Mouse (Mus musculus): ENCODE measurements around the gene Kcnh5. TPM values are rescaled to one million over a fixed set of nuclear protein-coding genes. Genes with fewer than 3 reads are reported as not detected.

Gene Kcnh5
- total and polyA plus RNA-seq, 3 experiments = 0.02 to 0.14 TPM; not detected in 1

- no peak for DNase-seq
Observed at GRCm38 (mm10) chr12:74952661-74953060, 224.5 kb downstream of the Kcnh5 start.

DNA sequence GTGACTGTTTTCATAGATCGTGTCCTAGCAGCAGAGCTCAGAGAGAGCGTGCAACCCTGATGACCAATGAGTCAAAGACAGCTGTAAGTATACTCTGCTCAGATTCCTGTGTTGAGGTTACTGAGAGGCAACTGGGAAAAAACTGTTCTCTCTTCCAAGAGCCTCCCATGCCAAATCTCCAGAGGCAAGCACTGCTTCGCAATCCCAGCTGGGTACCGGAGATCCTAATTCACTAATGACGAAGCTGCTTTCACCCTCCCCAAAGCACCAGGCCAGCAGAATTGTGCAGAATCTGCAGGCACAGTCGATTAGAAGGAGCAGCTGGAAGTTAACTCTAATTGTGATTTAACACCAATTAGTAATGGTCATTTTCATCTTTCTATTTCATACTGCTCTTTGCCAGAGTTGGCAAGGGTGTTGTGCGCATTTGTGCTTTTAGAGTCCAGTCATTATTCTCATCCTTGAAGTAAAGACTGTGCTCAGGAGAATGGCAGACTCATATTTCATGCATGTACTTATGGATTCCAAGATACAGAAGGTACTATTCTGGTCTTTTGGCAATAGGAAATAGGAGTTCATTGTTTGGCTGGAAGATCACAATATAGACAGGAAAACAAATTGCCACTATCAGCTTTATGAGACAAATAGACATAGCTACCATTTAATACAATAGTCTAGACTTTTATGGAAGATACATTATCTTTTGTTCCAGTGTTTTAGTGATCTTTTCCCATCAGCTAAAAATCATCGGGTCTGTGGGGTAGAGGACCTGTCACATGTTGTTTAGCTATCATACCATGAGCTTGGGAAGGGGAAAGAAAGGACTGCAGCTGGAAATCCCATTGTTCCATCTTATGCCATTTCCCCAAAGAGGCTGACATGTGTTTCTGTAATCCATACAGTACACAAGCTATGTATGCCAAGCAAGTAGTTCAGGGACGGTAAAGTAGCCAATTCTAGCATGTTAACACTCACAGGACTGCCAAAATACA lies 225.7 kb downstream of the Kcnh5 start:
- DNase-seq = no peak

DNA sequence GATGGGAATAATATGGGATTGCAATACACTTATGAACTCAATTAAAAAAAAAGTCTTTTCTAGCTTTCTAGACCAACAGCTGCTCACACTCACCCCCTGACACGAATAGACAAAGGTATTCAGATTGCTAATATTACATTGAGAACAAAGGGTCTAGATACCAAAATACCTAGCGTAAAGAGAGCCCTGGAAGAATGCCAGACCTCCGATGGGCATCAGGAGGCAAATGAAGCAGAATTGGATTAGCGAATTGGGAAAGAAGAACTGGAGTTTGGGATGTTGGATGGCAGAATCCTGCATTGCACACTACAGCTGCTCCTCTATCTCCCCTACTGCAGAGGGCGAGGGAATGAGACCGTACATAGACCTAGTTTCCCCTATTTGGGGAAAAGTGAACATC lies 275.8 kb downstream of the Kcnh5 start:
- DNase-seq = no peak

DNA sequence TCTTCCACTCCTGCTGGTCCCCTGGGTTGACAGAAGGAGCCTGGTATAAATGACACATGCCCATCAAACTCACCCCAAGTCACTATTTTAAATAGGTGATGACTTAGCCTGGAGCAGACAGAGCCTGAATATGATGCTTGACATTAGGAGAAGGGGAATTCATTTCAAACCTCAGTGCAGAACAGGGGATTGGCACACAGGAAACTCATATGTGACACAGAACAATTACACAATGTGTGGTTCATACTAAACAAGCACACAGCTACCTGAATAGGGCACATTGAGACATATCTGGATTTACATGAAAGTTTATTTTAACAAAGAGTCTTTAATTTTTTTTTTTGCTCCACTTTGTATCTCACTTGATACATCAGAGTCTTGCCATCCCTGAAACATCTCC lies 276.4 kb downstream of the Kcnh5 start:
- no peak for DNase-seq

DNA sequence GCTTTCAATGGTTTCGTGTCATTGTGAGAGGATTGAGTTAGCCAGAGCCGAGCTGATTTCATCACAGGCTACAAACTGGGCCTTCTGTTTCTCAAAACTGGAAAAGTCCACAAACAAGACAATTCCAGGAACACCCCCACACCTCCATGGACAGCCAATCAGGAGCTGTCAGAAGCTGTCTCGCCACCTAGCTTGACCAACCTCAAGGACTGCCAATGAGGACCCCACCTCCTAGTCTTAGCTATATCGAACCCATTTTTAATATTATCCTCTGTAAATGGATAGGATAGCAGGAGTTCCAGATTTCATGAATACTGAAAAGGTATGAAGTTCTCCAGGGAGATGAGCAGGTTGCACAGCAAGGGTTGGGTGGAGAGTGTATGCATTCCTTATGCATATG lies 278.1 kb downstream of the Kcnh5 start:
- no peak for DNase-seq

DNA sequence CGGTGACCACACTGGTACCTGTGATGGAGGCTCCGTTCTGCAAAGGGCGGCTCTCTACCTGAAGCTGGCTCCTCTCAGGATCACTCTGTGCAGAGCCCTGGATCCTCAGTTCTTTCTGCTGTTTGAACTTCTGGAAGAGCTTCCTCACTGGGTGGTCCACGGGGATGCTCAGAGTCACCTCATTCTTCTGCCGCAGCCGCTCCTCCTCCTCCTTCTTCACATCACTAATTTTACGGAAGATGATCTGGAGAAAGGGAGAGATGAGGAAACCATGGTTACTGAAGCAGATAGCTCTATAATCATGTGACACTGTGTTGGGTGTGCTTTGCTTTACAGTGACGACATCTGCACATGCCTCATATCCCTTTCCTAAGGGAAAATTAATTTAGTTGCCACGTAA lies 278.9 kb downstream of the Kcnh5 start:
- no peak for DNase-seq

DNA sequence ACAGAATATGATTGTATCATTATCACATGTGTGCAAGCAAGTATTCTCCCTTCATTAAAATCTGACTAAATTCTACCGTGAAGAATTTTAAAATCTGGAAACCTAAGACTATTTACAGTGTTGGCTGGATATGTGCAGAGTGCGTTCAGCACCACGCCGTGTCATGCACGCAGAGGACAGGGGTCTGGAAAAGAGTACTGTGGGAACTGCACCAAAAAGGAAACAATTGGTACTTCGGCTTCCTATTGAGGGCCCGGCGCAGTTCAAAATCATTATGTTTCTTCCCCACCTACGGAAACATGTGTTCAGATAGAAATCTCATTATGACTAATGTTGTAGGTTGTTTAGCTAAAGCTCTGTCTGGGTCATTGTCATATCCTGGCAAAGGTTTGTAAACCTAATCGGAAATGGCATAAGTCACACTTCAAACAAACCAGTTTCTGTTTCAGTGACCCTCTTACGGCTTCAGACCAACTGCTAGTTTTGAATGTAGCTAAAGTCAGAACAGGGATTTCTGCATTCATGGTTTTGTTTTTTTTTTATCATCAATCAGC lies 282.2 kb downstream of the Kcnh5 start:
- DNase-seq = no peak

DNA sequence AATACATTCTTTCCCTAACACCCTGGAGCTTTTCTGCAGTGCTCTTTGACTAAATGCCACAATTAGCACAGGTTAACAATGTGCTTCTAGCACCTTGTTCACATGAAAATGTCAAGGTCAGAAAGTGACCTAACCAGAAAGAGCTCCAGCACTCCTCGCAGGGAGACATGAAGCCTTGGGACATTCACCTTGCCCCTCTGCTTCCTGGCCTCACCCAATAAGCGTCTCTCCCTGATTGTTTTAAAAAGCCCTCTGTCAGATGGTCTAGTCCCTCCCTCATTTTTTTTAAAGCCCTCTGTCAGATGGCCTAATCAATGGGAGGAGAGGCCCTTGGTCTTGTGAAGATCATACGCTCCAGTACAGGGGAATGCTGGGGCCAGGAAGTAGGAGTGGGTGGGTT lies 287.7 kb downstream of the Kcnh5 start:
- no peak for DNase-seq

DNA sequence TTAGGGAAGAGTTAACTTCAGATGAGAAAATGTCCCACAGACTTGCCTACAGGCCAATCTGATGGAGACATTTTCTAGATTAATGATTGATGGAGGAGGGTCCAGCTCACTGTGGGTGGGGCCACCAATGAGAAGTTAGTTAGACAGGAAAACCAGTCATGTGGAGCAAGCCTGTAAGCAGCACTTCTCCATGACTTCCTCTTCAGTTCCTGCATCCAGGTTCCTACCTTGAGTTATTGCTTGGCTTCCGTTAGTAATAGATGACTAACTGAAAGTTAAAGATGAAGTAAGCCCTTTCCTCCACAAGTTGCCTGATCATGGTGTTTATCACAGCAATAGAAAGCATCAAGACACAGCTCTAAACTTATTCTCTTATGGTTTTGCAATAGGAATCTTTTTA lies 290.1 kb downstream of the Kcnh5 start:
- DNase-seq = no peak

GRCm38 (mm10) chr12:74881344-74881743 lies 295.8 kb downstream of the Kcnh5 start:
- DNase-seq = no peak

- DNase-seq = no peak
Observed at GRCm38 (mm10) chr12:74855666-74856065, 321.5 kb downstream of the Kcnh5 start.

- DNase-seq = no peak
Observed at GRCm38 (mm10) chr12:74854263-74854662, 322.9 kb downstream of the Kcnh5 start.

DNA sequence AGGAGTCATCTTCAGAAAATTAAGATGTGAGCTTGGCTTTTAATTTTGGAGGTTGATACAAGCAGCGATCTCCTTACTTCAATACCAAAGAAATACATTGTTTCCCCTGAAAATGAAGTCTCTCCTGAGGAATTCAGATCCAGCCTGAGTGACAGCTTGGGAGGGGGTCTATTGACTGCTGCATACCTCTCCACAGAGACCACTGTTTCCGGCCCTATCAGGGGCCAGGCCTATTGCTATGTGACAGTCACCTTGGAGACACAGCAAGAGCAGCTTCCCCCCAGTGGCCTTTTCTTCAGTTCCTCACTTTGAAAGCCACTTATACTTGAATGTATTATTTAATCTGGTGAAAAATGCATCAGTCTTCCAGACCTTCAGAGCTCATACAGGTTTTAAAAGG lies 326.8 kb downstream of the Kcnh5 start:
- no peak for DNase-seq

DNA sequence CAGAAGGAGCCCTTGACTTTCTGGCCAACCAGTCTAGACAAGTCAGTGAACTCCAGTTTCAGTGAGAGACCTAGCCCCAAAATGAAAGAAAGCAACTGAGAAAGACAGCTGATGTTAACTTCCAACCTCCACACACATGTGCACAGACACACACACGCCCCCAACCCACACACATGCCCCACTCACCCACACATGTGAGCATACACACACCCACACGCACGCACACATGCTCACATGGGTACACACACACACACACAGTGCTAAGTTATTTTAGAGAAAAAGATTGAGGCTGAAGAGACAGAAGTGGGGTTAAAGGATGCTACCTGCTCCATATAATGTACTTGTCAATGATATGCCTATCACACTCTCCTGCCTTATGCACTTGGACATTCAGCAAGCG lies 327.2 kb downstream of the Kcnh5 start:
- no peak for DNase-seq

DNA sequence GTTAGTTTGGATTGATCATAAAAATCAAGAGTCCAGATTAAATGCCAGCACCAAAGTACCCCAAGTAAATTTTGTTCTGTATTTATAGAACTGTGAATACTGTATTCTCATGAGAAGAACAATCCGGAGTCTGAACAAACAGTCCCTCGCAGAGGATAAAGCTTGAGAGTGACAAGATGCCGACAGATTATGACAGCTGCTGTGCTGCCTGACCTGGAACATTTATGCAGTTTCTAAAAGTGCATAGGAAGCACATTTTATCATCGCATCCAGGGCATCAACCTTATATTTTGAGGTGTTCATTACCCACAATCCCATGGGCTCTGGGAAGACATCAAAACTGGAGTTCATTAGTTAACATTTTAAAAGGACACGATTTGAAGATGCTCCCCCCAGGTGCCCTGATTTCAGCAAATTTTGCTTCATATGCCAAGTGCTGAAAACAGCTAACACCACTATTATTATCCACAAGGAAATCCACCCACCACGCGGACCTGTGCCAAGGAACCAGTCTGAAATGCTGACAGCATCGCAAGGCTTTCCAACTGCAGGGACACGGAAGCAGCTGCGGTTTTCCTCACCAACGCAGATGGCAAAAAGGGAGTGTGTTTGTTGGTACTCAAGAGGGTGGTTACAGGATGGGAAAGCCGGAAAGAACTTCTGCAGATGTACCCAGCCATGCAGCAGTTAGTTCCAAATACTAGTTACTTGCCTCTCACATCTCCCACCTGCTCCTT lies 328.4 kb downstream of the Kcnh5 start:
- no peak for DNase-seq

Other genes with a start within 250 kb of the Kcnh5 start
- gene Rhoj, start 131.0 kb upstream of the Kcnh5 start, total RNA-seq (2021) = 10 to 100 TPM; 13.8 to 20.3 TPM
- 17.6 and 21.5 TPM in 2 replicates for gene Rhoj, start 131.0 kb upstream of the Kcnh5 start, polyA plus RNA-seq (2012; rRNA removed)
- not detected for gene Gphb5, start 239.4 kb upstream of the Kcnh5 start, total RNA-seq (2021)
- gene Gphb5, start 239.4 kb upstream of the Kcnh5 start, polyA plus RNA-seq (2012; rRNA removed) = not detected in 2 replicates

All from adrenal gland, adult 2 months (tissue).